16 mouse cellular contexts compared by ENCODE assay signal in the genomic region with DNA sequence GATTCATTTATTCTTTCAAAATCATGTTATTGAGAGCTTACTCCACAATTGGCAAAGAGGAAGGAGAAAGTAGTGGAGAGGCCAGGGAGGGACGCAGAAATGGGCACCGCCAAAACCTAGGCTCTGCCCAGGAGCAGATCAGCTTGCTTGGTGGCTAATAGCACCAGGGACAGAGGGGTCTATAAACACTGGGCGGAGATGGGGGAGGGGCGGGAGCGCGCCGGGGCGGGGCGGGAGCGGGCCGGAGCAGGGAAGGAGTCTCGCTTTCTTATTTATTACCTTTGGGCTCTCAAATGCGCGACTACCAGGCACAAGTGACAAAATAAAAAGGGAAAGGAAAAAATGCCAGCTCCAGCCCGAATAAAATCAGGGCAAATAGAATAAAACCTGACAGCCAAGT. TPM values are rescaled to one million over a fixed set of nuclear protein-coding genes. Genes with fewer than 3 reads are reported as not detected.
DNase-seq lines count a peak whose midpoint lies in the region; ATAC-seq and TF ChIP-seq lines count a peak whose summit lies in the region.
"Had no signal": no experiment of that assay in that cellular context is flagged by ENCODE, and none has a peak within 500 bp of the region (broad histone marks: within the 10 kb centered on the region; RNA-seq: fewer than 3 reads in every experiment).

No protein-coding gene starts in this region.

- DNase-seq in midbrain, embryonic 11.5 days (ENCODE audit: low spot score, missing footprints), result peak; percentile 91
- no peak for DNase-seq in lung, adult 18-20 months
- no peak for DNase-seq in layer of hippocampus, adult 18-20 months (ENCODE audit: low spot score in 2 of 2)
- no peak for DNase-seq in kidney, adult 18-20 months
- DNase-seq in left cerebral cortex, adult 8-10 months (ENCODE audit: low spot score in 2 of 2), result no peak
- DNase-seq: cerebellum, adult 8-10 months; kidney, adult 11 months; right cerebral cortex, postnatal 25 days had no signal

- no peaks in the 10 kb centered on the region for H3K36me3 ChIP-seq in E14TG2a.4 (ENCODE audit: insufficient read depth, low read length)
- H3K36me3 ChIP-seq in embryonic facial prominence, embryonic 13.5 days, result no peaks in the 10 kb centered on the region
- no peaks in the 10 kb centered on the region for H3K36me3 ChIP-seq in hindbrain, embryonic 12.5 days
- no peaks in the 10 kb centered on the region for H3K36me3 ChIP-seq in midbrain, embryonic 11.5 days (ENCODE audit: control insufficient read depth, insufficient read depth, low read length)

- peak overlapping the region; percentile 57 for H3K4me3 ChIP-seq in E14TG2a.4 (replicated peaks; ENCODE audit: low read length)
- H3K4me3 ChIP-seq in embryonic facial prominence, embryonic 13.5 days, result no peak overlapping the region
- no peak overlapping the region for H3K4me3 ChIP-seq in hindbrain, embryonic 12.5 days
- H3K4me3 ChIP-seq in midbrain, embryonic 11.5 days (ENCODE audit: low read depth, low read length), result no peak overlapping the region
- H3K4me3 ChIP-seq: layer of hippocampus, adult 2 months had no signal

- peaks cover 74% of the 10 kb centered on the region for H3K27me3 ChIP-seq in E14TG2a.4 (ENCODE audit: insufficient read depth, low read length)
- peaks cover 85% of the 10 kb centered on the region for H3K27me3 ChIP-seq in embryonic facial prominence, embryonic 13.5 days
- H3K27me3 ChIP-seq in hindbrain, embryonic 12.5 days, result peaks cover 43% of the 10 kb centered on the region
- H3K27me3 ChIP-seq in midbrain, embryonic 11.5 days (ENCODE audit: control insufficient read depth, insufficient read depth, low read length), result peaks cover 22% of the 10 kb centered on the region

- peaks cover 62% of the 10 kb centered on the region for H3K4me1 ChIP-seq in E14TG2a.4 (replicated peaks; ENCODE audit: low read depth, low read length)
- H3K4me1 ChIP-seq in embryonic facial prominence, embryonic 13.5 days, result peaks cover 28% of the 10 kb centered on the region
- peaks cover 51% of the 10 kb centered on the region for H3K4me1 ChIP-seq in hindbrain, embryonic 12.5 days
- H3K4me1 ChIP-seq in midbrain, embryonic 11.5 days (ENCODE audit: control insufficient read depth, insufficient read depth, low read length), result peaks cover 35% of the 10 kb centered on the region

- H3K4me2 ChIP-seq in embryonic facial prominence, embryonic 13.5 days, result 0 out of 2 replicates have a peak overlapping the region, but pooled peaks have one; percentile 7
- peak overlapping the region; percentile 34 for H3K4me2 ChIP-seq in hindbrain, embryonic 12.5 days (replicated peaks)
- H3K4me2 ChIP-seq in midbrain, embryonic 11.5 days, result peak overlapping the region; percentile 40

- no peak for ATAC-seq in embryonic facial prominence, embryonic 13.5 days (ENCODE audit: insufficient number of reproducible peaks, insufficient read depth, low FRiP score, low TSS enrichment, low read depth)
- peak; percentile 46; the same call in 1 of the 2 replicates for ATAC-seq in hindbrain, embryonic 12.5 days (ENCODE audit: low FRiP score)
- ATAC-seq in midbrain, embryonic 11.5 days (ENCODE audit: low FRiP score), result peak; percentile 51; the same call in 1 of the 2 replicates
- ATAC-seq: CD4-positive, CD25-positive, alpha-beta regulatory T cell, adult 4 months had no signal

- no peak for TF ChIP-seq CTCF in E14TG2a.4 (conservative IDR thresholded peaks at IDR 0.05; ENCODE audit: low read length)

- H3K9ac ChIP-seq in embryonic facial prominence, embryonic 13.5 days, result no peak overlapping the region
- H3K9ac ChIP-seq in hindbrain, embryonic 12.5 days, result no peak overlapping the region
- no peak overlapping the region for H3K9ac ChIP-seq in midbrain, embryonic 11.5 days (ENCODE audit: low read length)

- H3K27ac ChIP-seq in embryonic facial prominence, embryonic 13.5 days, result no peak overlapping the region
- H3K27ac ChIP-seq in hindbrain, embryonic 12.5 days, result peak overlapping the region; percentile 77
- no peak overlapping the region for H3K27ac ChIP-seq in midbrain, embryonic 11.5 days (ENCODE audit: low read depth, low read length)
- H3K27ac ChIP-seq: layer of hippocampus, adult 2 months had no signal

- H3K9me3 ChIP-seq in E14TG2a.4 (ENCODE audit: low read length), result no peaks in the 10 kb centered on the region
- H3K9me3 ChIP-seq in embryonic facial prominence, embryonic 13.5 days, result no peaks in the 10 kb centered on the region
- H3K9me3 ChIP-seq in hindbrain, embryonic 12.5 days (replicated peaks), result no peaks in the 10 kb centered on the region
- no peaks in the 10 kb centered on the region for H3K9me3 ChIP-seq in midbrain, embryonic 11.5 days (ENCODE audit: control insufficient read depth, low read length)

- WGBS in embryonic facial prominence, embryonic 13.5 days, result under 1% methylated on average over 15 of the region's 15 CpGs
- 2% methylated on average over 15 of the region's 15 CpGs for WGBS in hindbrain, embryonic 12.5 days
- 2% methylated on average over 15 of the region's 15 CpGs for WGBS in midbrain, embryonic 11.5 days

RNA-seq across cellular contexts. Expression of gene Cdh22, which starts 23.7 kb away (rescaled TPM):
- polyA plus RNA-seq in embryonic facial prominence, embryonic 13.5 days (2015; fragmentation: Nextera tagmentation; extraction: Ambion mirVana), result 1.0 and 1.1 TPM in 2 replicates
- polyA plus RNA-seq in hindbrain, embryonic 12.5 days (2016; fragmentation: Nextera tagmentation; extraction: Ambion mirVana), result 12.3 and 13.5 TPM in 2 replicates
- polyA plus RNA-seq in midbrain, embryonic 11.5 days (2014; fragmentation: Nextera tagmentation; extraction: Ambion mirVana), result 4.8 and 6.4 TPM in 2 replicates
- total RNA-seq in layer of hippocampus, adult 18-20 months (2021), result 10 to 100 TPM; 14.3 to 23.1 TPM
- total RNA-seq in left cerebral cortex, adult 8-10 months (2022), result 10 to 100 TPM; 43.7 to 47.2 (median 44.4) TPM
- total RNA-seq: granulocyte monocyte progenitor cell, adult 5-6 weeks; neutrophil, adult 5-6 weeks had no signal
- polyA plus RNA-seq: CD4-positive, CD25-positive, alpha-beta regulatory T cell, adult 4 months; liver, embryonic 16.5 days had no signal
